Mouse (Mus musculus) layer of hippocampus, postnatal 25 days (tissue): Measurements from ENCODE around the gene Nipa1. TPM values are rescaled to one million over a fixed set of nuclear protein-coding genes. Genes with fewer than 3 reads are reported as not detected.
A peak's percentile ranks its signal among the peaks of the same experiment; 100 is the strongest.

ENCODE experiments used
- DNase-seq, 2 experiments: peaks; one replicate each; pipeline ENCODE4 v3.0.0; 2022; ENCODE audit warnings: mixed read lengths in 2 of 2, low spot score in 1 of 2; ENCODE audit errors: extremely low spot score in 1 of 2
- total RNA-seq, 2 experiments: library from RNA; stranded (reverse); gene quantifications; 2 replicates each; pipeline ENCODE4 v1.2.3; 2021

The Nipa1 gene
- total RNA-seq, 2 experiments from 2014 or later, result 59.8 to 63.3 TPM

DNA sequence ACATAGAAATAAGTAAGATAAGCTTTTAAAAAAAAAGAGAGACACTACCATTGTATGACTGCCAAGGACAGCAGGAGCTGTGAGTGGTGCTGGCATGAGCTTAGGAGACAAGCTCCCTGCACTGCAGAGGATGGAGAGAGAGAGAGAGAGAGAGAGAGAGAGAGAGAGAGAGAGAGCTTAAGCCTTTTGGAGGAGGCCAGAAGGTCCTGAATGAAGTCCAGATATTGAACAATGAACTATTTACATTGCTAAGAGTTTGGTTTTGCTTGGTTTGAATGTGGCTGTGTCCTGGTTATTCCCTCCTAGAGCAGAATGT, 8.8 kb downstream of the Nipa1 start:
- DNase-seq, result no peak

- DNase-seq, result no peak
Measured at GRCm38 (mm10) chr7:56010318-56011017, 9.3 kb downstream of the Nipa1 start.

DNA sequence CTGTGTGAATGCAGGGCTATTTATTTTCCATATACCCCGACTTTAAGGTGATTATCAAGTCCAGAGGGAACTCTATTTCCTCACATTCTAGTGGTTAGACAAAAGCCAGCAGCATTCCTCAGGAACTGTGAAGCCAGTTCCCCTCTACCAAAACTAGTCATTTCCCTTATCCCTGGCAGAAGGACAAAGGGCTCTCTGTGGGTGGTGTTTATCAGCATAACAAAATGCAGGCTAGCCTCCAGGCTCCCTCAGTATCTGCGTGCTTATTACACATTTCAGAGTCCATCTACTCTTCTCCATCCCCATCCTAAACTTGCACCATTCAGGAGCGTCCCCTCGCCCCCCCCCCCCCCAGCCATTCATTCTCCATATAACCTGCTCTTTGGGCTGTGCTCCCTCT, 20.8 kb downstream of the Nipa1 start:
- DNase-seq, result no peak

DNA sequence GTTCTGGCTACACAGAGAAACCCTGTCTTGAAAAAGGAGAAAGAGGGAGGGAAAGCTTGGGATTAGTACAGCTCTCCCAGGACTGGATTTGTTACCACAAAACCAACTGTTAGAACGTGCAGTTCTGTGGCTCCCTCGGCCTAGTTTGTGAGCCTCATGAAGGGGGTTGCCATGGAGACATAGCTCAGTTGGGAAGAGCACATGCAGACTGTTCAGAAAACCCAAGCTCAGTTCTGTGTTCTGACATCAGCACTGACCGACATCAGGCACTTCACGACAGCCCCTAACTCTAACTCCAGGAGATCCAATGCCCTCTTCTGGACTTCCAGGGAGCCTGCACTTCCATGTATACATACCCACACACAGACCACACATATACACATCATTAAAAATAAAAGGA, 24.7 kb downstream of the Nipa1 start:
- DNase-seq, result no peak

- DNase-seq, result no peak
Measured at GRCm38 (mm10) chr7:55991858-55992257, 27.9 kb downstream of the Nipa1 start.

- no peak for DNase-seq
Measured at GRCm38 (mm10) chr7:55991129-55991528, 28.6 kb downstream of the Nipa1 start.

GRCm38 (mm10) chr7:55986526-55987214, 33.1 kb downstream of the Nipa1 start:
- peak; percentile 78 to 96 for DNase-seq

GRCm38 (mm10) chr7:55984754-55985153, 35.0 kb downstream of the Nipa1 start:
- no peak for DNase-seq

GRCm38 (mm10) chr7:55983107-55983506, 36.6 kb downstream of the Nipa1 start:
- DNase-seq, result no peak

- no peak for DNase-seq
Measured at GRCm38 (mm10) chr7:55982010-55982700, 37.6 kb downstream of the Nipa1 start.

- DNase-seq, result no peak
Measured at GRCm38 (mm10) chr7:55981511-55981910, 38.2 kb downstream of the Nipa1 start.

GRCm38 (mm10) chr7:55974429-55974828, 45.3 kb downstream of the Nipa1 start:
- DNase-seq, result no peak

GRCm38 (mm10) chr7:55969415-55969814, 50.3 kb downstream of the Nipa1 start:
- DNase-seq, result no peak

DNA sequence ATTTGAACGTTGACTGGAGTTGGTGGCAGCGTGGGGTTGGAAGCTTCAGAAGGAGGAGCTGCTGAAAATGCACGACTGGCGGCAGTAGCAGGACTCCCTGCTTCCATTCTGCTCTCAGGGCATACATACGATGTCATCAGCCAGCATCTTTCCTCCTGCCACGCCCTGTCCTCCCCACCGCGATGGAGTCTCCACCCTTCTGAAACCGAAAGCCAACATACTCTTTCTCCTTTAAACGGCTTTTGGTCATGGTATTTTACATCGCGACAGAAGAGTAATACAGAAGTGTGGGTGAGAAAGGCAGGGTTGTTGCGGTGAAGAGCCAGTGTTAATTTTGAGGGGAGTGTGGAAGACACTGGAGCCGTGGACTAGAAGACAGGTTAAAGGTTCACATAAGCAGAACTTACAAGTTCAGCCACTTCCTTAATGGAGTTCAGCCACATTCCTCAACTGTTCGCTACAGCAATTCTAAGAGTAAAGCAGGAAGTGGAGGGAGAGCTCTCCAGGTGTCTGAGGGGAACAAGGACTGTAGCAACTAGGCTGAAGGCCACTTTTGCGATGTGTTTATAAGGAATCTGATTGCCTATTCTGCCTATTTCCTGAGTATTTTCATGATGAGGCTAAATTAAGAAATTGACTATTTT, 51.4 kb downstream of the Nipa1 start:
- no peak for DNase-seq

DNA sequence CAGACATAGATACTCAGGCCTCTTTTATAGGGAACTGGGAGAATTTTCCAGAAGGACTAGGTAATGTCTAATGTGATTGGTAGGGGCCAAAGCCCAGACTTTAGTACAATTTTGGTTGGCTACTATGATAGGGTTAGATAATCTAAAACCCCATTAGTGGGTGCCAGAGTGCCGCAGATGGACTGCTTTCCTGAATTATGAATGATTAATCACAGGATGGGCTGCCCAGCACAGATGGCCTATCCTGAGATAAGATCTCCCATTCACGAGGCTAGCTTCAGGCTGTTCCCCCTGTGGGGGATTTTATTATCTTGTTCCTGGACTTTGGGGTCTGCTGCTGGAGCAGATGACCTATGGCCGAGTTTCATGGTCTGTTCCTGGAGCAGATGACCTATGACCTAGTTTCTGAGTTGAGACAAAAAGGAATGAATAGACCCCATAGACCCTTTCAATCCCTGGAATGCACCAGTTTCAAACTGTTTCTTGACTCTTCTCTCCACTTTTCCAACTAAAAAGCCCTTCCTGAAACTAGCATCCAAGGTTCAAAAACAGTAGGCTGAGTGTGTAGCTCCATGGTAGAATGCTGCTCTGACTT, 52.8 kb downstream of the Nipa1 start:
- DNase-seq, result no peak

- DNase-seq, result peak; percentile 92 to 94
Measured at GRCm38 (mm10) chr7:55962004-55962908, 57.5 kb downstream of the Nipa1 start, which contains the start of gene Nipa2. Gene Nipa2 (minus strand): TSS chr7:55962476.

GRCm38 (mm10) chr7:55960506-55960905, 59.2 kb downstream of the Nipa1 start:
- no peak for DNase-seq

- DNase-seq, result no peak
Measured at GRCm38 (mm10) chr7:55959801-55960200, 60.0 kb downstream of the Nipa1 start.

- DNase-seq, result no peak
Measured at GRCm38 (mm10) chr7:55957916-55958315, 61.8 kb downstream of the Nipa1 start.

GRCm38 (mm10) chr7:55957178-55957577, 62.6 kb downstream of the Nipa1 start:
- DNase-seq, result no peak
